Mouse (Mus musculus): Measurements from ENCODE around the gene Mymx. TPM values are rescaled to one million over a fixed set of nuclear protein-coding genes. Genes with fewer than 3 reads are reported as not detected.

The Mymx gene
- total RNA-seq, 2 experiments from 2014 or later = not detected

DNA sequence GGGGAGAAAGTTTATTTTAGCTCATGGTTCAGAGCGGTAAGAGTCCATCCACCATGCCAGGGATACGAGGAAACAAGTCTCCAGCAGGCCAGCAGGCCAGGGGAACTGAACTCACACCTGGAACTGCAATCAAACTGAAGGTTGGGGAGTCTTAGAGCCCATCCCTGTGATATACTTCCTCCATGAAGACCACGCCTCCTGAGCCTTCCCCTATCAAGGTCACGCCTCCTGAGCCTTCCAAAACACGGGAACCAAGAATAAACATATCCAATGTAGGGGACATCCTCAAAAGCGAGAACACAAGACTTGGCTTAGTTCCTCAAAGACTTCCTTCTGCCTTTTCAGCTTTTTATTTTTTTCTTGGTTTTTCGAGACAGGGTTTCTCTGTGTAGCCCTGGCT lies 11.0 kb upstream of the Mymx start:
- intact Hi-C loops (cut with DNase I) = no loop called here
- DNase-seq (ENCODE audit: low spot score in 2 of 2) = no peak

DNA sequence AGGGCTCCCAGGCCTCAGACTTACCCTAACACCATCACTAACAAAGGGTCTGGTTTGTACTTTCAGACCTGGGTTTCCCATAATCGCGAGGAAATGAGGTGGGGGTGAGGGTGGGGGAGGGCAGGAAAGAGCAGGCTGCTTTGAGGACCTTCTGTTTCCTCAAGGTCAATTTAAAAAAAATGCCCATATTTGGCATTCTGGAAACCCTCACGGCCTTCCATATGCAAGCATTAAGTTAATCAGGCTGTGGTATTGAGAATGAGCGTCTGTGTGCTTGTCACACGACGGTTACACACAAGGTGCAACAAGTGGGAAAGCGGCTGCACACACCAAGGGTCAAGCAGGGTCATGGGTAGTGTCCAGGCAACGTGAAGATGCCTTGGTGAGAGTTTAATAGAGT lies 10.1 kb upstream of the Mymx start:
- intact Hi-C loops (cut with DNase I) = no loop called here
- DNase-seq (ENCODE audit: low spot score in 2 of 2) = no peak

DNA sequence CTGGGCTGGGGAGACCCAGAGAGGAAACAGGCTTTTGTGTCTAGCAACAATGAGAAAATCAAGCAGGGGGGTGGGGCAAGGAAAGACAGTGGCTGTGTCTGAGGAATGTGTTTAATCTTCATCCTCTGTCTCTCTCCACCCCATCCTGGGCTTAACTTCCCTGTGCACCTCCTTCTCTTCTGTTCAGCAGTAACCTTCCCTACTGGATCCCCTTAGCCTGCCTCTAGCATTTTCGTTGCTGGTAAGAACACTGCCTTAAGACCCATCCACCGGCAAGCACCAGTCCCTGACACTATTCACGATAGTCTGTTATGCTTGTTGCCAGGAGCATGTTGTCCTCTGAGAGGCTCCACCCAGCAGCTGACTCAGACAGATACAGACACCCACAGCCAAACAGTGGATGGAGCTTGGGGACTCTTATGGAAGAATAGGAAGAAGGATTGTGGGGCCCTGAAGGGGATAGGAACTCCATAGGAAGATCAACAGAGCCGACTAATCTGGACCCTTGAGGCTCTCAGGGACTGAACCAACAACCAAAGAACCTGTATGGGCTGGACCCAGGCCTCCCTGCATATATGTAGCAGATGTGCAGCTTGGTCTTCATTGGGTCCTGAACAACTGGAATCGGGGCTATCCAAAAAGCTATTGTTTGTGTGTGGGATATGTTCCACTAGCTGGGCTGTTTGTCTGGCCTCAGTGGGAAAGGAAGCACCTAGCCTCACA lies 8.4 kb upstream of the Mymx start:
- intact Hi-C loops (cut with DNase I) = no loop called here

DNA sequence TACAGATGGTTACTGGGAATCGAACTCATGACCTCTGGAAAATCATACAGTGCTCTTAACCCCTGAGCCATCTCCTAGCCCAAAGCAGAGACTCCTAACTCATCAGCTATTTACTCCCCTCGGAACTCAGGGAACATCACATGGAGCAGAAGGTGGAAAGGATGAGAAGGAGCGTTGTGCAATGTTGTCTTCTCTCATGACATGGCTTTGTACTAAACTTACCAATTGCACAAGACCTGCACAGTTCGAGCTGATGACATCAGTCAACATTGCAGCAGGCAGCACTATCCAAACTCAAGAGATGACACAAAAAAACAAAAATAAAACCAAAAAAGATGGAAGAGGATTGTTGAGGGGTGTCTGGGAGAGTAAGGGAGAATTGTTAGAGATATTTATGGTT lies 6.5 kb upstream of the Mymx start:
- no peak for DNase-seq (ENCODE audit: low spot score in 2 of 2)
- intact Hi-C loops (cut with DNase I) = no loop called here

More for the DNA sequence above, 8.4 kb upstream of the Mymx start:
- no peak for DNase-seq (ENCODE audit: low spot score in 2 of 2)

DNA sequence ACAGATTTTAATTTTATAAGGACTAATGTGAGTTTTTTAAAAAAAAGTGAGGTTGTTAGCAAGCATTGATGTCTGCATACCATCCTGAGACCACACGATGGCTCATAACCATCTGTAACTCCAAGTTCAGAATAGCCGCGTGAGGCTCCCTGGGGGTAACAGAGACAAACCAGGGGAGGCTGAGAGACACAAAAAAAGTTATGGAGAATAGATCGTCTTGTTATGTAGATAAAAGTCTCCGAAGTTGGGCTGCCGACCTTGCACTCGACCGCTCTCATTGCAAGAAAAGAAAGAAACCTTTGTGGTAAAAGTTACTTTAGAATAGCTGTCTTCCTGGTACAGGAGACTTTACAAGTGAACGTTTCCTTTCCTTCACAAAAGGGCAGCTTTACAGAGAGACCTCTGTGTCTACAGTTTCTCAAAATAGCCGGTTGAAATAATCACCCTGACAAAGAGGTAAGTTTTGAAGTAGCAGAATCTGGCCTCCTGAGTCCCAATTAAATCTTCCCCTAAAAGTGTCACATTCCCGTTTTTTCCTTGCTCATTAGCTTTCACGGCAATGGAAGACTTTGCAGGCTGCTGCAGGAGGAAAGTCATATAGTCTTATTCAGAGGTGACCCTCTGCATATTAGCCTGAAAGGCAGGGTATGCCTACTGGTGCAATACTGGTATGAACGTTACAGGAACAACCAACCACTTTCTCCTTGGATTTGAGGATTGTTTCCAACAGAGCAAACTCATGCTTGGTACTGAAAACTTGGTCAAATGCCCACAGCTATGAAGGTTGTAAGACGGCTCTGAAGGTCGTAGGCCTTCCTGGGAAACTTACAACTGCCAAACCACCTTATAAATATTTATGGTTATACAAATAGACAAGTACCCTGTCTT lies 5.3 kb upstream of the Mymx start:
- DNase-seq (ENCODE audit: low spot score in 2 of 2) = no peak
- intact Hi-C loops (cut with DNase I) = no loop called here

DNA sequence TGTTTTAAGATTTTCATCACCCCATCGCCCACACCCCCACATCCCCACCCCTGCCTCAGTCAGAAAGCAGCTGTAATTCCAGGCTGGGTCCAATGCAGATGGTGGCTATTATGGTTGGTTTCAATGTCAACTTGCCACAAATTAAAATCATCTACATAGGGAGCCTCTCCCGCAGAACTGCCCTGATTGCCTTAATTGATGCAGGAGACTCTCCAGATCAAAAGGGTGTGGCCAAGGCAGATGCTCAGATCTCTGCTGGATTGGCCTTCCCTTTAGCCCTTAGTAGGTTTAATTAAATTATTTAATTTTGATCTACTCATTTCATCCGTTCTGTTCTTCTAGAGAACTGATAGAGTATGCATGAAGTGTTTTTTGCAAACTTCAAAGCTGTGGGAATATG lies 1.1 kb upstream of the Mymx start:
- intact Hi-C loops (cut with DNase I) = no loop called here
- no peak for DNase-seq (ENCODE audit: low spot score in 2 of 2)

DNA sequence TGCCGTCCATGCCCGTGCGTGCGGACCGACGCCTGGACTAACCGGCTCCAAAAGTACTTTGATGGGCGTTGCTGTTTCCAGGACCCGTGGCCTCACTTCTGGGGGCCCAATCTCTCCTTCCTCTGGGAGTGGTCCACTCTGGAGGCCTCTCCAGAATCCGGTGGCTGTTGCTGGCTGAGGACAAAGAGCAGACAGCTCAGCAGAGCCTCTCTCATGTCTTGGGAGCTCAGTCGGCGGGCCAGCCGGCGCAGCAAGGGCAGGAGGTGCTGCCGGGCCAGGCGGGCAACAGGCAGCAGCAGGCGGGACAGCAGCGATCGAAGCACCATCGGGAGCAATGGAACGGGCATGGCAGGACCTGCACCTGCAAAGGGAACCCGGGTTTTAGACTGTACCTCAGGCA lies 577 bp downstream of the Mymx start:
- DNase-seq (ENCODE audit: low spot score in 2 of 2) = no peak
- intact Hi-C loops (cut with DNase I) = no loop called here

DNA sequence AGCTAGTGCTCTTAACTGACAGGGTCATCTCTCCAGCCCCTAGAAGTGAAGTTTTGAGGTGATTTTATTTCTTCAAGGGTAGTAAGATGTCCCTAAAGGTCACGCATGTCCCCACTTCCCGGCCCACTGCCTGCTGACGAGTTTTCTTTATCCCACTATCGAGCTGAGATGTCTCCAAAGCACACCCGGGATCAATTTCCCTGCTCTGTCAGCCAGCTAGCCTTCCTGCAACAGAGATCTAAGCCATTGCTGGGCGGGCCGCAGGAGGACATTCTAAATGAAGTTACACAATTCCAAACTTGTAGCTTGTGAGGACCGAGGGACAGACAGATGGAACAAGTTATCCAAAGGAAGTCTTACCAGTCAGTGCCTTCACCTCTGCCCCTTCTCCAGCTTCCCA lies 1.6 kb downstream of the Mymx start:
- intact Hi-C loops (cut with DNase I) = no loop called here
- no peak for DNase-seq (ENCODE audit: low spot score in 2 of 2)

DNA sequence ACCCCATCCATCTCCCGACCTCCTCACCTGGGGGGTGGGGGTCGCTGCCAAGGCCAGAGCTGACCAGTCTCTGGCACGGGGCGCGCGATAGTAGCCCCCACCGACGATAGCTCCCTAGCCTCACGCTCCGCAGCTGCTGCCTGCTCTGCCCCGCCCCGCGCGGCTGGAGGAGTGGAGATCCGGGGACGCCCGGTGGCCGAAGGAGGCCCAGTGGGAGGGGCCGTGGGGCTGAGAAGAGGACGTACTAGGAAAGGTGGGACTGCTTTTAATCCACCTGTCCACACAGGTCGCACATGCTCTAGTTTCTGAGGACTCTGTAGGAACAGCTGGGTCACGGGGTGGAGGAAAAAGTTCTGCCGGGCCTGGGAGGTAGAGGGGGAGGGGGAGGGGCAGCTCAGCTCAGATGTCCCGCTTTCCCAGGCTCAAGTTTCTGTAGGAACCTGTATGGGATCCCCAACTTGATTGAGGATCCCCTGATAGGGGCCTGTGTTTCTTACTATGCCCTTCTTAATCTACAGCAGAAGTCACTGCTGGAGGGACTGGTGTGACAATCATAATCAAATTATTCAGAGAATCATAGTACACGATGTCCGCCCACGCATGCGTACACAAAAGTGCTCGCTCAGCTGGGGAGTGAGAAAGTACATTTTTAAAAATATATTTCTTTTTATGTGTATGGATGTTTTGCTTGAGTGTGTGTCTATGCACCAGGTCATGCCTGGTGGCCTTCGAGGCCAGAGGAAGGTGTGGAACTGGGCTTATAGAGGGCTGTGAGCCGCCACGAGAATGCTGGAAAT lies 2.3 kb downstream of the Mymx start, which contains the start of gene Slc29a1:
Gene Slc29a1, minus strand, starts transcription at position 161 of the 797 bp plus-strand sequence.
- DNase-seq (ENCODE audit: low spot score in 2 of 2) = peak; percentile 52 to 75
- intact Hi-C loops (cut with DNase I) = no loop called here

DNA sequence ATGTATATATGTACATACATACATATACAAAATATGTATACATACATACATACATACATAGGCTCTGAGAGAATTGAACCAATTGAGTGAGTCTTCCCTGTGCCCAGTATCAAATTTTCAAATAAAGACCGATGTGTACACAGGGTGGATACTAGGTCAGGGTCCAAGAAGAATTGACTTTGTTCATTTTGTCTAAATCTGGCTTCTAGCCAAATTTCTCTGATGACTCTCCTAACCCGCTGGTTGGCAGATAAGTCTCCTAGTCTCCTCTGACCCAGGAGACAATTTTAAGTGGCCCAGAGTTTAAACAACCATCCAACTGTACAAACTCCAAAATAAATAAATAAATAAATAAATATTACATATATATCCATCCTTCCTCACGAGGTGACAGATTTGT lies 3.0 kb downstream of the Mymx start:
- intact Hi-C loops (cut with DNase I) = no loop called here

DNA sequence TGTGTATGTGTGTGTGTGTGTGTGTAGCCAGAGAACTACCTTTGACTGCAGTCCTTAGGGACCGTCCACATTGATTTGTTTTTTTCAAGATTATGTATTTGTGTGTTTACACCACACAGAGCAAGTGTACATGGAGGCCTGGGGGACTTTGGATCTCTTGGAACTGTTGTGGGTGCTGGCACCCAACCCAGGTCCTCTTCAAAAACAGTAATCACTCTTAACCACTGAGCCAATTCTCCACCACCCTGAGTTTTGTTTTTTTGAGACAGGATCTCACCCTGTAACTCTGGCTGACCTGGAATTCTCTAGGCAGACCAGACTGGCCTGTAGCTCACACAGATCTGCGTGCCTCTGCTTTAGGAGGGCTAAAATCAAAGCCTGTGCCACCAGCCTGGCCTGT lies 3.5 kb downstream of the Mymx start:
- intact Hi-C loops (cut with DNase I) = no loop called here
- no peak for DNase-seq (ENCODE audit: low spot score in 2 of 2)

More for the DNA sequence above, 3.0 kb downstream of the Mymx start:
- DNase-seq (ENCODE audit: low spot score in 2 of 2) = no peak

DNA sequence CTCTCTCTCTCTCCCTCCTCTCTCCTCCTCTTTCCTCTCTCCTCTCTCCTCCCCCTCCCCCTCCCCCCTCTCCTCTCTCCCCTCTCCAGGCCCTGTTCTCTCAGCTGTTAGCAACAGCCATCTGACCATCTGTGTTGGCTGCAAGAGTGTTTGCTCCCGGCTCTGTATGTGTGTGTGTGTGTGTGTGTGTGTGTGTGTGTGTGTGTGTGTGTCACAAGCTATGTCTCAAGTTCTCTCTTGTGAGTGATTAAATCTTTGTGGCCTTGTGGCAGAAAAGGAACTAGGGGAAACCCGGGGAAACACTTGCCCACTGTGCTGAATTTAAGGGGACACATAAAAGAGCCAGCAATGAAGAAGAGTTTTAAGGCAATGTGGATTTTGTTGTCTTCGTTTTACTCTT lies 4.1 kb downstream of the Mymx start:
- intact Hi-C loops (cut with DNase I) = no loop called here
- DNase-seq (ENCODE audit: low spot score in 2 of 2) = no peak

DNA sequence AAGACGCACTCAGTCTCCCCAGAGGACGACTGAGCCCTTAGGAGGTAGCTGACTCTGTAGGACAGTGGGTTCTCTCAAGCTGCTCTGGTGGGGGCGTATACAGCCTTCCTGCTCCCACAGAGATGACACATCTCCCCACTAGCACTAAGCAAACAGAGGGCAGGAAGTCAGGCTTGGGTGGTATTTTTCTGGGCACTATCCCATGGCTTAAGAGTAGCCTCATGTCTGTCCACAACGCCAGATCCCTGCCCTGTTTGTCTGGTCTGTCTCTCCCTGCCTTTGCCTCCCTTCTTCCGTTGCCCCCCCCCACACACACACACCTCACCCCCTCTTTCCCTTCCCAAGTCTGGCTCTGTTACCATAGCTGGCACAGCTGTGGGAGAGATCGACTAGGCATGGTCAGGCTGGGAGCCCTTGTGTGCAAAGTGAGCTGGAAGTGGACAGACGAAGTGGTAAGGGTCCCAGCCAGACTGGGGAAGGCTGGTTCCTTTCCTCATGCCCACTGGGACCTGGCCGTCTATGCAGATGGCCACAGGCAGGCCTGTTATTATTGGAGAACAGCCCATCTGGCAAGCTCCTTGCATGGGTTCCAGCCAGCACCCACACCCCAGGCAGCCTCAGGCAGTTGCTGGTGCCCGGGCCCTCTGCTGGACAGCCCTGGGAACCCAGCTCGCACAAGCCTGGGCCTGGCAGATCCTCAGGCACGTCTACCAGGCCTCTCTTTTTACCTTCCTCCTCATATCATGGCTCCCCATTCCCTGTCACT lies 5.1 kb downstream of the Mymx start:
- DNase-seq (ENCODE audit: low spot score in 2 of 2) = peak; percentile 67 to 84
- intact Hi-C loops (cut with DNase I) = no loop called here

DNA sequence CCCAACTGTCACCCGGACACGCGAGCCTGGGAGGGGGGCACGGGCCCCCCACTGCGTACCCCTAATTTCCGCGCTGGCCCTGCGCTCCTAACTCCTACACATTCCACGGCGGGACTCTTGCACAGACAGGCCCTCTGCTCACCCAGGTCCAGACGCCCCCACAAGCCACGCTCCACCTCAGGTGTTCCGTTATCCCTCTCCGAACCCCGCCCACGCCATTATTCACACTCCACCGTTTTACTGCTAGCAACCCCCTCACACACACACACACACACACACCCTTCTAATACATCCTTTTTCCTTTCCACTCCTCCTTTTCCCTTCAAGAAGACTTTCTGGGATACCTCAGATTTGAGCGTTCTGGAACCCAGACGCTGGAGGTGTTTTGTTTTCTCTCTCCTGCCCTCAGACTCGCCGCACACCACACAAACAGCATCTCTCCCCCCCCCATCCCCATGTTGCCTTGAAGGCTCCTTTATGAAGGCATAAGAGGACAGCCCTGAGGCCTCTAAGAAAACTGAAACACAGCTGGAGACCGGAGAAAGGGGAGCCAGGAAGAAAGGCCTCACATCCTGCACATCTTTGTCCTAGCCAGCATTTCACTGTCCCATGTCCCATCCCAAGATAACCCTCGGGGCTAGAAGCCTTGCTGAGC lies 6.0 kb downstream of the Mymx start:
- peak in 1 of 2 experiments; percentile 53 for DNase-seq (ENCODE audit: low spot score in 2 of 2)
- intact Hi-C loops (cut with DNase I) = no loop called here

DNA sequence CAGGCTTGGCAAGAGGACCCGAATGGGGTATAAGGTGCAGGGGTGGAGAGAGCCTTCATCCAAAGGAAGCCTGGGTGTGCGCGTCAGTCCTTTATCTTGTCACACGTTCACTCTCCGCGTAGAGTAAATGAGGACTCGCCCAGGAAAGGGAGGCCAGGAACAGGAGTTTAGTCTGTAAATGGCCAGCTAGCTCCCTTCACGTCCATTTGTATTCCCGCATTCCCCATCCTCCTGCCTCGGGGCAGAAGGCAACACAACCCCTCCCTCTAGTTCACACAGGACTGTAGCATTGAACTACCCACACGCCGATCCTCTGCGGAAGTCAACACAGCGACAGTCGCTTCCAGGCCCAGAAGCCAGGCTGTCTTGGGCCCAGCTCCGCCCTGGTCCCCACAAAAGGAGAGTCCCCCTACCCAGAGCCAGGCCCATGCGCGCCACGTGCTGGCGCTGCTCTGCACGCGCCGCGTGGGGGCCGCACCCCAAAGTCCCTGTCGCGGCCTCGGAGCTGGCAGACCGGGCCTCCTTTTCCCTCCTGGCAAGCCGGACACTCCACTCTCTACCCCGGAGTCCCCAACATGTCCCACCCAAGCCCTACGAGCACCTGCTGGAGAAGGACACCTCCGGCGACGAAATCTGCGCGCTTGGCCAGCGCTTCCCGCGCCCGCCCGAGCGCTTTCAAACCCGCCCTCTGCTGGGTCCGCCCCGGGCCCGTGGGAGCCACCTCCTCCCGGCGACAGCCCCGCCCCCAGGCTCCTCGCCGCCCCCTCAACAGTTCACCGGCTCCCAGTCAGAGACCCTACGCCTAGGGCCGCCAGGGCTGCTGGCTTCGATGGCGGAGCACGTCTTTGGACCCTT lies 6.8 kb downstream of the Mymx start:
- intact Hi-C loops (cut with DNase I) = no loop called here
- peak in 1 of 2 experiments; percentile 60 for DNase-seq (ENCODE audit: low spot score in 2 of 2)

DNA sequence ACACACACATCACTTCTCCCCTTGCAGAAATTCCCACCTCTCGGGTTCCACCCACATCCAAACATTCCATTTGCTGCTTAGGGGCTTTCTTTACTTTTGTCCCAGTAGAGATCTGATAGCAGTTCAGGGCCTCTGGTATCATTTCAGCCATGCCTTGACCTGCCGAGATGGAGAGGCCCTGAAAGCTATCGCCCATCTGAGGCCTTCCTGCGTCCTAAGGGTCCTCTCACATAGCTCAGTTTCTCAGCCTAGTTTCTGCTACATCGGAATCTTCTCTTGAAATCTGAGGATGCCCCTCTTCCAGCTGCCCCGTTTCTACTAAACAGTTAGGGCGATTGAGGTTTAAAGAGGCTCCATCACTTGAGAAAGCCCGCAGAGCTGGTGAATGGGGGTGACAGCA lies 7.7 kb downstream of the Mymx start:
- intact Hi-C loops (cut with DNase I) = no loop called here
- DNase-seq (ENCODE audit: low spot score in 2 of 2) = no peak

DNA sequence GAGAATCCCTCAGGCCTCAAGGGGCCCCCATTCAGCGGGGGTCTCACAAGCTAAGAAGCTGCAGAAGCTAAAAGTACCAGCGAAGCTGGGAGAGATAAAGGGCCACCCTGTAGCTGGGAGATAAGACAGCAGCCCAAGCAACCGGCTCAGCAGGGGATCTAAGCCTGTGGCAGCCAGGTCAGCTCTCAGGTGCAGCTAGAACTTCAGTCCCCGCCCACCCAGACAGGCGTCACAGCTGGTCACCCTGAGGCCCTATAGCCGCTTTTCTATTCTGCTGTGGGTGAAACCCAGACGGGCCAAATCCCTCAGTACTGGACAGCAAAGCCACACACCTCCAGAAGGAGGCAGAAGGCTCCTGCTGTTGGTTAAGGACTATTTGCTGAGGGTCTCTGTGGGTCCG lies 8.4 kb downstream of the Mymx start:
- intact Hi-C loops (cut with DNase I) = no loop called here
- no peak for DNase-seq (ENCODE audit: low spot score in 2 of 2)
